Mouse (Mus musculus) small intestine, adult 2 months (tissue): ENCODE measurements around the gene Cyp2j12. TPM values are rescaled to one million over a fixed set of nuclear protein-coding genes. Genes with fewer than 3 reads are reported as not detected.
"Not testable (repeated sequence)": the region's sequence is repeated elsewhere in the genome, so short reads cannot be mapped to it uniquely, and the experiment has no call there.

ENCODE experiments used
- H3K27ac ChIP-seq: fragments of 200-500 bp; 2 replicates; pipeline ENCODE4 v1.5.1; 2012; ENCODE audit warnings: low read depth, low read length, control low read depth, inconsistent platforms; ENCODE audit not compliant: insufficient read depth
- H3K27me3 ChIP-seq: fragments of 200-500 bp; 2 replicates; pipeline ENCODE4 v1.6.1; 2012; ENCODE audit warnings: mild to moderate bottlenecking, moderate library complexity, low read length, inconsistent platforms; ENCODE audit not compliant: control insufficient read depth, insufficient read depth
- H3K36me3 ChIP-seq: fragments of 200-500 bp; 2 replicates; pipeline ENCODE4 v1.6.1; 2012; ENCODE audit warnings: mild to moderate bottlenecking, low read length, control low read depth, inconsistent platforms; ENCODE audit not compliant: control insufficient read depth, insufficient read depth
- H3K4me1 ChIP-seq: fragments of 200-500 bp; 2 replicates; pipeline ENCODE4 v1.6.1; 2012; ENCODE audit warnings: low read length, inconsistent platforms, mixed read lengths; ENCODE audit not compliant: control insufficient read depth, insufficient read depth, insufficient read length
- H3K4me3 ChIP-seq: fragments of 200-500 bp; 2 replicates; pipeline ENCODE4 v1.5.1; 2012; ENCODE audit warnings: low read depth, mild to moderate bottlenecking, control low read depth, inconsistent platforms, low read length, moderate library complexity
- CTCF ChIP-seq: fragments of 200-500 bp; IDR thresholded peaks from 2 replicates; pipeline ENCODE4 v1.5.1; 2012; ENCODE audit warnings: low read depth, mild to moderate bottlenecking, control low read depth, inconsistent platforms, low read length, moderate library complexity, mixed read lengths; ENCODE audit not compliant: insufficient replicate concordance, insufficient read length; ENCODE audit errors: extremely low read depth
- POLR2A ChIP-seq: fragments of 200-500 bp; IDR thresholded peaks from 2 replicates; pipeline ENCODE4 v1.6.1; 2012; ENCODE audit warnings: low read depth, mild to moderate bottlenecking, control low read depth, inconsistent platforms, low read length, moderate library complexity
- WGBS: fragments of 180-500 bp; shearing (Covaris S2); methylation state at CpG from one replicate; pipeline ENCODE4 v1.1.7; 2018; 5-methylcytosine and 5-hydroxymethylcytosine counted together
- polyA plus RNA-seq: library from polyadenylated mRNA; depleted of rRNA; stranded (reverse); fragments of >200 nt; gene quantifications from 2 replicates; pipeline ENCODE4 v1.2.3, GENCODE M21; 2012; rRNA removed

The Cyp2j12 gene
- polyA plus RNA-seq, 1 experiment, result not detected

DNA sequence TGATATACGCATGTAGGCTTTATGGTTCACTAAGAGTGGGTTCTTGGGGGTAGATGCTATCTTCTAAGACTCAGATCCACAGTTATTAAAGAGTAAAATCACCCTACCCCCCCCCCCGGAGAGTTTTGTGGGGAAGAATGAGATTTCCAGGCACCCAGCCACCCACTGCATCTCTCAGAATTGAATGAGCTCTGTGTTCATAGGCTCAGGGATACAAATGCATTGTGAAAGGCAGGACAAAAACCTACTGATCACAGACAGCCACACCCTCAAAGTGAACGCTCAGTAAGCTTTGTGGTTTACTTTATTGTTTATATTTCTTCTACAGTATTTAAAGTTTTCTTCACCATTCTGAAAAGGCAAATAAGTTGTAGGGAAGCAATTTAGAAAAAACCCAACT lies 6.7 kb downstream of the Cyp2j12 start:
- no peaks in the 10 kb centered on the region for H3K4me1 ChIP-seq
- no peaks in the 10 kb centered on the region for H3K27me3 ChIP-seq
- H3K4me3 ChIP-seq, result no peak overlapping the region
- no peaks in the 10 kb centered on the region for H3K36me3 ChIP-seq
- no peak overlapping the region for H3K27ac ChIP-seq
- TF ChIP-seq CTCF (no peak), POLR2A (no peak)
- 77% methylated on average over 3 of the region's 3 CpGs for WGBS

GRCm38 (mm10) chr4:96096841-96097240 lies 44.1 kb downstream of the Cyp2j12 start:
- 54% methylated on average over 2 of the region's 2 CpGs for WGBS
- no peaks in the 10 kb centered on the region for H3K27me3 ChIP-seq
- no peaks in the 10 kb centered on the region for H3K36me3 ChIP-seq
- no peaks in the 10 kb centered on the region for H3K4me1 ChIP-seq
- no peak overlapping the region for H3K4me3 ChIP-seq
- no peak for TF ChIP-seq CTCF
- TF ChIP-seq POLR2A, result no peak
- no peak overlapping the region for H3K27ac ChIP-seq

- no peak for TF ChIP-seq CTCF
- TF ChIP-seq POLR2A, result no peak
- Histone ChIP-seq H3K4me1 (no peaks in the 10 kb centered on the region), H3K36me3 (no peaks in the 10 kb centered on the region), H3K27me3 (no peaks in the 10 kb centered on the region), H3K4me3 (no peak overlapping the region), H3K27ac (no peak overlapping the region)
Observed at GRCm38 (mm10) chr4:96091869-96092268, 49.1 kb downstream of the Cyp2j12 start.

DNA sequence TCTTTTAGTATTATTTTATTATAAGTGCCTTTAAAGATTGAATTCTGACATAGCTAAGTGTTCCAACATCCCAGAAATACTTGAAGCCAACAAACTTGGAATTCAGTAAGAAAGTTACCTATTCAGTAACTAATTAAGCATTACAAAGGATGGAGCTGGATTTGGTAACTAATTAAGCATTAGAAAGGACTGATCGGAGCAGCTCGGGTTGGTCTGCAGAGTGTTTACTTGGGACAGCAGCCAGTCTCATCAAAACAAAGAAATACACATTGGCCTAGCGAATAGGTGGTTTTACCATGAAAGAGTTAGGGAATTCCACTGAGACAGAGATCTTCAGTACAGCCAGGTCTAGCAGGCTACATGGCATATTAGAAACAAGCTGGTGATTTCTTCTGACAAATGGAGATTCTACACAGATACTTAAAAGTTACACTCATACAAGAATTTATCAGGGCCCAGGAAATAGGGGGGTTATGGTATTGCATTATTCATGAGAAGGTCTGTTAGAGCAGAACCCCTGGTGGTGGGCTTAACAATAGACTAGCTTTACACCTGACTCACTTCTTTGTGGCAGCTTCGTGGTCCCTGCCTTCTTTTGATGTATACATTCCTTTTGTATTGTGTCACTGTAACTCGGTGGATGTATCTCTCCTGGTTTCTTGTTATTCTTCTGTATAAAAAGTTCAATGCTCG lies 51.5 kb downstream of the Cyp2j12 start:
- H3K4me1 ChIP-seq, H3K36me3 ChIP-seq, H3K27ac ChIP-seq, H3K4me3 ChIP-seq, H3K27me3 ChIP-seq: not testable (repeated sequence)
- WGBS, result 49% methylated on average over 6 of the region's 6 CpGs

DNA sequence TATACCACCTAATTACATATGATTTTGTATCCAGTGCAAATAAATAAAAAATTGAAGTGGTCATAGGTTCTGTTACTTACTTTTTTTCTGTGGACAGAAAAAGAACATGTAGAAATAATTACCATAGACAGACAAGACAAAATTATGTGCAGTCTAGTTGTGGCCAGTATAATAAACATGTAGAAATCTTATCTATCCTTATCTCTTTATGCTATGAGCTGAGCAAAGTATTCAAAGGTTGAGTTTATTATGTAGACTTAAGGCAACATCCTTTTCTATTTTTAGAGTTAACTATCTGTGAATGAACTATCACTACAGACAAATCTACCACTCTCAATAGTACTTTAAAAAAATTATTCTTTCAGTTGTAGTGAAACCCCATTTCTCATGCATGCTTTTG lies 62.6 kb downstream of the Cyp2j12 start:
- H3K4me3 ChIP-seq, result no peak overlapping the region
- H3K27me3 ChIP-seq, result no peaks in the 10 kb centered on the region
- 0 out of 2 replicates have a peak, but pooled peaks cover 1% of the 10 kb centered on the region for H3K4me1 ChIP-seq
- no peak overlapping the region for H3K27ac ChIP-seq
- TF ChIP-seq POLR2A (no peak), CTCF (no peak)
- H3K36me3 ChIP-seq, result no peaks in the 10 kb centered on the region

- WGBS, result 15% methylated on average over 20 of the region's 20 CpGs
Observed at GRCm38 (mm10) chr4:96077261-96078125, 63.5 kb downstream of the Cyp2j12 start, which contains the start of gene Cyp2j13. Cyp2j13 (minus strand) TSS chr4:96077546.

DNA sequence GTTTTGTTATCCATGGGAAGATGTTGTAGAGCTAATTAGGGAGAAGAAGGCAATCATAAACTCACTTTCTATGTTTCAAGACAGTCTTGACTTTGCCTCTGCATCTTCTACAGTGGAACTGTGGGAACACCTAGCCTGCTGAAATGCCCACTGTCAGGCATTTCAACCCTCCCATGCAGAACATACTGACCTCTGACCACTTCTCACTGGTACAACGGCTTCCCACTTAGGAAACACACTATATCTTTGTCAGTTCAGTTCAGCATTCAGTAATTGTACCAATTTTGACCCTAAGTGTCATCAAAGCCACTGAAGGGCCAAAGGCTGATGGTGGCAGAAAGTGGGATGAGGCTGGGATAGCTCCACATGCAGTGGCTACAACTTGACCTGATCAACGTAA lies 78.9 kb downstream of the Cyp2j12 start:
- no peak for TF ChIP-seq CTCF
- TF ChIP-seq POLR2A, result no peak
- WGBS, result 72% methylated on average over 2 of the region's 2 CpGs
- Histone ChIP-seq H3K36me3 (no peaks in the 10 kb centered on the region), H3K27me3 (0 out of 2 replicates have a peak, but pooled peaks cover 3% of the 10 kb centered on the region), H3K4me1 (no peaks in the 10 kb centered on the region), H3K4me3 (no peak overlapping the region), H3K27ac (no peak overlapping the region)

More at GRCm38 (mm10) chr4:96077261-96078125, 63.5 kb downstream of the Cyp2j12 start, which contains the start of gene Cyp2j13:
- Histone ChIP-seq H3K27ac (no peak within 1 kb of the TSS), H3K36me3 (no peaks in the 10 kb centered on the region), H3K4me3 (no peak within 1 kb of the TSS), H3K27me3 (no peaks in the 10 kb centered on the region), H3K4me1 (0 out of 2 replicates have a peak, but pooled peaks cover 1% of the 10 kb centered on the region)
- TF ChIP-seq POLR2A (no peak), CTCF (no peak)

- no peak for TF ChIP-seq CTCF
- no peak for TF ChIP-seq POLR2A
- H3K4me3 ChIP-seq, result no peak overlapping the region
- 81% methylated on average over 2 of the region's 2 CpGs for WGBS
- no peaks in the 10 kb centered on the region for H3K4me1 ChIP-seq
- 0 out of 2 replicates have a peak, but pooled peaks cover 3% of the 10 kb centered on the region for H3K27me3 ChIP-seq
- H3K36me3 ChIP-seq, result no peaks in the 10 kb centered on the region
- no peak overlapping the region for H3K27ac ChIP-seq
Observed at GRCm38 (mm10) chr4:96060106-96060505, 80.8 kb downstream of the Cyp2j12 start.

Other genes starting within 250 kb of the Cyp2j12 start
- 6.4 and 8.3 TPM in 2 replicates for gene Hook1, start 173.9 kb downstream of the Cyp2j12 start, polyA plus RNA-seq
- gene Cyp2j13, start 63.6 kb downstream of the Cyp2j12 start, polyA plus RNA-seq, result not detected in 2 replicates
- gene Cyp2j7, start 95.5 kb upstream of the Cyp2j12 start, polyA plus RNA-seq, result not detected in 2 replicates
- not detected in 2 replicates for gene Cyp2j11, start 207.5 kb upstream of the Cyp2j12 start, polyA plus RNA-seq